ENCODE assay signal across 30 mouse cellular contexts in genomic region chr12:5340151-5340603, GRCm38 (mm10). TPM values are rescaled to one million over a fixed set of nuclear protein-coding genes. Genes with fewer than 3 reads are reported as not detected.
DNase-seq lines count a peak whose midpoint lies in the region; ATAC-seq and TF ChIP-seq lines count a peak whose summit lies in the region.
"Had no signal": no experiment of that assay in that cellular context is flagged by ENCODE, and none has a peak within 500 bp of the region (broad histone marks: within the 10 kb centered on the region; RNA-seq: fewer than 3 reads in every experiment).

No protein-coding gene starts in this region.

- no peak overlapping the region for H3K9ac ChIP-seq in embryonic facial prominence, embryonic 13.5 days
- no peak overlapping the region for H3K9ac ChIP-seq in hindbrain, embryonic 13.5 days
- H3K9ac ChIP-seq: hindbrain, embryonic 12.5 days; liver, embryonic 12.5 days; liver, postnatal 0 days; neural tube, embryonic 12.5 days had no signal

- no peak overlapping the region for H3K27ac ChIP-seq in embryonic facial prominence, embryonic 13.5 days
- no peak overlapping the region for H3K27ac ChIP-seq in embryonic facial prominence, embryonic 10.5 days (replicated peaks)
- H3K27ac ChIP-seq in hindbrain, embryonic 10.5 days = 0 out of 2 replicates have a peak overlapping the region, but pooled peaks have one; percentile 23
- no peak overlapping the region for H3K27ac ChIP-seq in hindbrain, embryonic 13.5 days
- H3K27ac ChIP-seq in left cerebral cortex, adult 2 months = peak overlapping the region; percentile 42
- H3K27ac ChIP-seq: hindbrain, embryonic 12.5 days; liver, embryonic 12.5 days; neural tube, embryonic 12.5 days had no signal

- H3K4me3 ChIP-seq in embryonic facial prominence, embryonic 13.5 days = no peak overlapping the region
- H3K4me3 ChIP-seq in embryonic facial prominence, embryonic 10.5 days = no peak overlapping the region
- H3K4me3 ChIP-seq in hindbrain, embryonic 10.5 days = no peak overlapping the region
- no peak overlapping the region for H3K4me3 ChIP-seq in hindbrain, embryonic 13.5 days
- no peak overlapping the region for H3K4me3 ChIP-seq in left cerebral cortex, adult 2 months
- H3K4me3 ChIP-seq: hindbrain, embryonic 12.5 days; liver, embryonic 12.5 days; neural tube, embryonic 12.5 days had no signal

- no peaks in the 10 kb centered on the region for H3K4me1 ChIP-seq in embryonic facial prominence, embryonic 13.5 days
- peaks cover 17% of the 10 kb centered on the region for H3K4me1 ChIP-seq in embryonic facial prominence, embryonic 10.5 days
- peaks cover 24% of the 10 kb centered on the region for H3K4me1 ChIP-seq in hindbrain, embryonic 10.5 days (replicated peaks)
- peaks cover 27% of the 10 kb centered on the region for H3K4me1 ChIP-seq in hindbrain, embryonic 13.5 days (replicated peaks)
- H3K4me1 ChIP-seq: liver, embryonic 12.5 days had no signal

- H3K36me3 ChIP-seq in embryonic facial prominence, embryonic 13.5 days = 0 out of 2 replicates have a peak, but pooled peaks cover 6% of the 10 kb centered on the region
- H3K36me3 ChIP-seq in embryonic facial prominence, embryonic 10.5 days (replicated peaks) = peaks cover 8% of the 10 kb centered on the region
- H3K36me3 ChIP-seq in hindbrain, embryonic 10.5 days = peaks cover 14% of the 10 kb centered on the region; the same call in 1 of the 2 replicates
- peaks cover 9% of the 10 kb centered on the region for H3K36me3 ChIP-seq in hindbrain, embryonic 13.5 days
- H3K36me3 ChIP-seq: liver, embryonic 12.5 days; neural tube, embryonic 12.5 days had no signal

- 89% methylated on average over 6 of the region's 6 CpGs for WGBS in embryonic facial prominence, embryonic 13.5 days
- WGBS in embryonic facial prominence, embryonic 10.5 days = 91% methylated on average over 6 of the region's 6 CpGs
- 88% methylated on average over 6 of the region's 6 CpGs for WGBS in hindbrain, embryonic 10.5 days
- WGBS in hindbrain, embryonic 13.5 days = 91% methylated on average over 6 of the region's 6 CpGs

- no peak overlapping the region for H3K4me2 ChIP-seq in embryonic facial prominence, embryonic 13.5 days
- no peak overlapping the region for H3K4me2 ChIP-seq in hindbrain, embryonic 13.5 days
- H3K4me2 ChIP-seq: hindbrain, embryonic 12.5 days; liver, embryonic 12.5 days; midbrain, embryonic 11.5 days; neural tube, embryonic 12.5 days had no signal

- H3K27me3 ChIP-seq in embryonic facial prominence, embryonic 13.5 days = no peaks in the 10 kb centered on the region
- no peaks in the 10 kb centered on the region for H3K27me3 ChIP-seq in embryonic facial prominence, embryonic 10.5 days (replicated peaks; ENCODE audit: low read depth, poor library complexity, severe bottlenecking)
- no peaks in the 10 kb centered on the region for H3K27me3 ChIP-seq in hindbrain, embryonic 10.5 days (ENCODE audit: insufficient read depth, poor library complexity, severe bottlenecking)
- H3K27me3 ChIP-seq in hindbrain, embryonic 13.5 days = no peaks in the 10 kb centered on the region
- H3K27me3 ChIP-seq: CH12.LX; hindbrain, embryonic 12.5 days; liver, embryonic 12.5 days; neural tube, embryonic 12.5 days had no signal

- intact Hi-C loops in left cerebral cortex, adult 2 months (cut with DNase I) = no loop called here
- intact Hi-C loops in left cerebral cortex, postnatal 4 days (cut with DNase I) = no loop called here

- ATAC-seq in embryonic facial prominence, embryonic 13.5 days (ENCODE audit: insufficient number of reproducible peaks, insufficient read depth, low FRiP score, low TSS enrichment, low read depth) = 0 out of 2 replicates have a peak, but pooled peaks have one; percentile 26
- no peak for ATAC-seq in hindbrain, embryonic 13.5 days (ENCODE audit: low FRiP score)
- ATAC-seq: activated CD4-positive, CD25-positive, alpha-beta regulatory T cell, adult 4 months; forebrain, embryonic 16.5 days; intestine, embryonic 16.5 days; liver, embryonic 12.5 days; liver, postnatal 0 days; midbrain, embryonic 16.5 days had no signal

- no peak for DNase-seq in embryonic facial prominence, embryonic 10.5 days (ENCODE audit: low spot score)
- no peak for DNase-seq in hindbrain, embryonic 10.5 days (ENCODE audit: low spot score)
- DNase-seq in left cerebral cortex, adult 2 months (ENCODE audit: extremely low spot score in 1 of 2, low spot score in 2 of 2) = no peak
- no peak for DNase-seq in left cerebral cortex, postnatal 4 days
- peak; percentile 50 for DNase-seq in telencephalon, adult 2 months (ENCODE audit: low read depth, low spot score)
- DNase-seq in natural killer cell, adult 2 months (ENCODE audit: low spot score in 2 of 2) = no peak
- DNase-seq: adrenal gland, adult 2 months; adrenal gland, postnatal 36 days; cerebellum, adult 2 months; cerebellum, postnatal 14 days; kidney, adult 9 months; kidney, postnatal 10 days; liver, postnatal 0 days; lung, postnatal 36 days; spleen, adult 18-20 months; thymus, adult 18-20 months; thymus, postnatal 25 days had no signal

- no peak for TF ChIP-seq CTCF in left cerebral cortex, adult 2 months (IDR thresholded peaks at IDR 0.05)

- H3K9me3 ChIP-seq in embryonic facial prominence, embryonic 13.5 days = no peaks in the 10 kb centered on the region
- H3K9me3 ChIP-seq in embryonic facial prominence, embryonic 10.5 days = no peaks in the 10 kb centered on the region
- no peaks in the 10 kb centered on the region for H3K9me3 ChIP-seq in hindbrain, embryonic 10.5 days
- H3K9me3 ChIP-seq in hindbrain, embryonic 13.5 days = no peaks in the 10 kb centered on the region
- H3K9me3 ChIP-seq: hindbrain, embryonic 12.5 days; liver, embryonic 12.5 days; neural tube, embryonic 12.5 days had no signal

RNA-seq across cellular contexts. Expression of gene Klhl29, which starts 35.3 kb away (rescaled TPM):
- polyA plus RNA-seq in embryonic facial prominence, embryonic 13.5 days (2015; fragmentation: Nextera tagmentation; extraction: Ambion mirVana) = 2.0 and 2.3 TPM in 2 replicates
- polyA plus RNA-seq in embryonic facial prominence, embryonic 10.5 days (2016; fragmentation: Nextera tagmentation; extraction: Ambion mirVana) = 1.00 and 1.2 TPM in 2 replicates
- polyA plus RNA-seq in hindbrain, embryonic 10.5 days (2016; fragmentation: Nextera tagmentation; extraction: Ambion mirVana) = 1.4 and 1.8 TPM in 2 replicates
- 4.0 and 4.1 TPM in 2 replicates for polyA plus RNA-seq in hindbrain, embryonic 13.5 days (2015; fragmentation: Nextera tagmentation; extraction: Ambion mirVana)
- total RNA-seq in left cerebral cortex, adult 2 months (2021) = 10 to 100 TPM; 43.2 to 44.3 TPM
- 10 to 100 TPM; 39.9 to 42.8 TPM for total RNA-seq in left cerebral cortex, postnatal 4 days (2021)
- total RNA-seq: megakaryocyte, adult 5-6 weeks had no signal
- polyA plus RNA-seq: C2C12 had no signal

Comparison
In these comparisons a context has a peak if more than half of its experiments do, and no peak if none do; other contexts are left out.
1. H3K27ac ChIP-seq: peak in hindbrain, embryonic 10.5 days (single experiment) and left cerebral cortex, adult 2 months (single experiment); none in embryonic facial prominence, embryonic 13.5 days (single experiment), embryonic facial prominence, embryonic 10.5 days (single experiment) and hindbrain, embryonic 13.5 days (single experiment).